Mouse (Mus musculus): ENCODE measurements around the gene Ctdspl.
A peak's percentile ranks its signal among the peaks of the same experiment; 100 is the strongest.

- no peak for TF ChIP-seq POLR2A (IDR thresholded peaks at IDR 0.05; ENCODE audit: control insufficient read depth, low read depth, low read length)
- peak; percentile 80; the same call in 1 of the 2 replicates for TF ChIP-seq CTCF (IDR thresholded peaks at IDR 0.05; ENCODE audit: control insufficient read depth, insufficient read depth, insufficient replicate concordance, low read depth, low read length)
Measured at GRCm38 (mm10) chr9:118920798-118921515, 5.3 kb upstream of the Ctdspl start.

All from testis, adult 2 months (tissue).